Mouse (Mus musculus): ENCODE results near the gene Gm10961.
A peak's percentile ranks its signal among the peaks of the same experiment; 100 is the strongest.
"Not testable (repeated sequence)": the region's sequence is repeated elsewhere in the genome, so short reads cannot be mapped to it uniquely, and the experiment has no call there.

The Gm10961 gene

GRCm38 (mm10) chr3:107617800-107618199 is 13.3 kb upstream of the Gm10961 start:
- no peak for DNase-seq (ENCODE audit: low spot score)

GRCm38 (mm10) chr3:107619911-107620310 is 11.2 kb upstream of the Gm10961 start:
- no peak for DNase-seq (ENCODE audit: low spot score)

GRCm38 (mm10) chr3:107621286-107622075 is 9.6 kb upstream of the Gm10961 start:
- DNase-seq (ENCODE audit: low spot score) = no peak

GRCm38 (mm10) chr3:107622537-107622936 is 8.6 kb upstream of the Gm10961 start:
- DNase-seq (ENCODE audit: low spot score) = no peak

GRCm38 (mm10) chr3:107624424-107624823 is 6.7 kb upstream of the Gm10961 start:
- no peak for DNase-seq (ENCODE audit: low spot score)

- no peak for DNase-seq (ENCODE audit: low spot score)
Observed at GRCm38 (mm10) chr3:107625536-107625935, 5.6 kb upstream of the Gm10961 start.

GRCm38 (mm10) chr3:107626751-107627150 is 4.4 kb upstream of the Gm10961 start:
- DNase-seq (ENCODE audit: low spot score) = no peak

- no peak for DNase-seq (ENCODE audit: low spot score)
Observed at GRCm38 (mm10) chr3:107627641-107628040, 3.5 kb upstream of the Gm10961 start.

GRCm38 (mm10) chr3:107628551-107628950 is 2.6 kb upstream of the Gm10961 start:
- no peak for DNase-seq (ENCODE audit: low spot score)

- no peak for DNase-seq (ENCODE audit: low spot score)
Observed at GRCm38 (mm10) chr3:107629411-107629810, 1.7 kb upstream of the Gm10961 start.

GRCm38 (mm10) chr3:107631523-107631958 is 419 bp downstream of the Gm10961 start, which contains the start of gene Strip1:
Gene Strip1 (minus strand): TSS chr3:107631694.
- DNase-seq (ENCODE audit: low spot score) = peak; percentile 80

GRCm38 (mm10) chr3:107632786-107633185 is 1.7 kb downstream of the Gm10961 start:
- DNase-seq (ENCODE audit: low spot score) = no peak

GRCm38 (mm10) chr3:107633906-107634305 is 2.8 kb downstream of the Gm10961 start:
- no peak for DNase-seq (ENCODE audit: low spot score)

GRCm38 (mm10) chr3:107635836-107636235 is 4.7 kb downstream of the Gm10961 start:
- DNase-seq (ENCODE audit: low spot score) = no peak

- no peak for DNase-seq (ENCODE audit: low spot score)
Observed at GRCm38 (mm10) chr3:107636236-107636635, 5.1 kb downstream of the Gm10961 start.

GRCm38 (mm10) chr3:107637606-107638172 is 6.6 kb downstream of the Gm10961 start:
- no peak for DNase-seq (ENCODE audit: low spot score)

- DNase-seq (ENCODE audit: low spot score) = no peak
Observed at GRCm38 (mm10) chr3:107646947-107647346, 15.8 kb downstream of the Gm10961 start.

- not testable (repeated sequence) for DNase-seq (ENCODE audit: low spot score)
Observed at GRCm38 (mm10) chr3:107650276-107650675, 19.2 kb downstream of the Gm10961 start.

- DNase-seq (ENCODE audit: low spot score) = no peak
Observed at GRCm38 (mm10) chr3:107652968-107653367, 21.8 kb downstream of the Gm10961 start.

- DNase-seq (ENCODE audit: low spot score) = no peak
Observed at GRCm38 (mm10) chr3:107654861-107655260, 23.7 kb downstream of the Gm10961 start.

- no peak for DNase-seq (ENCODE audit: low spot score)
Observed at GRCm38 (mm10) chr3:107655491-107655890, 24.4 kb downstream of the Gm10961 start.

- no peak for DNase-seq (ENCODE audit: low spot score)
Observed at GRCm38 (mm10) chr3:107656151-107656550, 25.0 kb downstream of the Gm10961 start.

- no peak for DNase-seq (ENCODE audit: low spot score)
Observed at GRCm38 (mm10) chr3:107656888-107657287, 25.8 kb downstream of the Gm10961 start.

Measured in spleen, adult 12 weeks (tissue).